Mouse (Mus musculus) MEL (cell line): ENCODE measurements at regions not wholly inside any gene's neighbourhood (a gene's known extent, or its start where the extent isn't known, plus 50 kb on each side); places are given as distances from the start of the nearest gene placed in this dataset.

Experiments used
- DNase-seq: peaks from one replicate; pipeline ENCODE4 v3.0.0; 2011; ENCODE audit warnings: low read depth, low spot score
- H3K27ac ChIP-seq: 2 replicates; pipeline ENCODE4 v1.5.1; 2012; ENCODE audit warnings: low read depth, mild to moderate bottlenecking, control low read depth, low read length, moderate library complexity; ENCODE audit not compliant: control insufficient read depth
- H3K27me3 ChIP-seq, 2 experiments: fragments of 150-350 bp in 1 of 2; sonication (generic) in 1 of 2; 2 replicates each; pipeline ENCODE4 v1.6.1; 2012; ENCODE audit warnings: low read length in 2 of 2, mild to moderate bottlenecking in 2 of 2, improper control_type of control experiment in 1 of 2, moderate library complexity in 1 of 2; ENCODE audit not compliant: insufficient read depth in 2 of 2, control insufficient read depth in 1 of 2
- H3K36me3 ChIP-seq, 2 experiments: 2 replicates each; pipeline ENCODE4 v1.6.1; 2012 to 2014; ENCODE audit warnings: low read length in 2 of 2, improper control_type of control experiment in 1 of 2, inconsistent platforms in 1 of 2, mild to moderate bottlenecking in 1 of 2; ENCODE audit not compliant: insufficient read depth in 2 of 2, control insufficient read depth in 1 of 2
- H3K4me1 ChIP-seq, 2 experiments: fragments of 150-350 bp in 1 of 2; sonication (generic) in 1 of 2; 2 replicates each; pipeline ENCODE4 v1.6.1; 2012; ENCODE audit warnings: low read length in 2 of 2, improper control_type of control experiment in 1 of 2, mild to moderate bottlenecking in 1 of 2; ENCODE audit not compliant: insufficient read depth in 2 of 2, control insufficient read depth in 1 of 2
- H3K4me3 ChIP-seq, 2 experiments: fragments of 150-350 bp in 1 of 2; sonication (generic) in 1 of 2; 2 replicates each; pipeline ENCODE4 v1.5.1; 2012; ENCODE audit warnings: low read depth in 2 of 2, low read length in 2 of 2, mild to moderate bottlenecking in 2 of 2, moderate library complexity in 2 of 2, control low read depth in 1 of 2, improper control_type of control experiment in 1 of 2; ENCODE audit not compliant: control insufficient read depth in 1 of 2, insufficient read depth in 1 of 2
- H3K79me2 ChIP-seq: 2 replicates; pipeline ENCODE4 v1.6.1; 2012; ENCODE audit warnings: mild to moderate bottlenecking, low read length, moderate library complexity; ENCODE audit not compliant: control insufficient read depth, poor library complexity, insufficient read depth
- H3K9ac ChIP-seq: 2 replicates; pipeline ENCODE4 v1.6.1; 2012; ENCODE audit warnings: low read depth, mild to moderate bottlenecking, control low read depth, low read length, moderate library complexity; ENCODE audit not compliant: control insufficient read depth, poor library complexity, severe bottlenecking
- H3K9me3 ChIP-seq: fragments of 150-350 bp; sonication (generic); replicated peaks from 2 replicates; pipeline ENCODE4 v1.6.1; 2012; ENCODE audit warnings: mild to moderate bottlenecking, low read length, improper control_type of control experiment, moderate library complexity; ENCODE audit not compliant: insufficient read depth
- CHD1 ChIP-seq: IDR thresholded peaks from 2 replicates; pipeline ENCODE4 v1.6.1; 2012; ENCODE audit warnings: low read depth, mild to moderate bottlenecking, inconsistent platforms, low read length, improper control_type of control experiment
- EP300 ChIP-seq, 2 experiments: IDR thresholded peaks; 2 replicates each; pipeline ENCODE4 v1.6.1; 2011; ENCODE audit warnings: improper control_type of control experiment in 2 of 2, low read length in 2 of 2, low read depth in 1 of 2, mild to moderate bottlenecking in 1 of 2
- ETS1 ChIP-seq: IDR thresholded peaks from 2 replicates; pipeline ENCODE4 v1.6.1; 2012; ENCODE audit warnings: low read depth, mild to moderate bottlenecking, inconsistent platforms, low read length, improper control_type of control experiment, moderate library complexity
- GABPA ChIP-seq: IDR thresholded peaks from 2 replicates; pipeline ENCODE4 v1.6.1; 2012; ENCODE audit warnings: low read depth, mild to moderate bottlenecking, inconsistent platforms, low read length, improper control_type of control experiment, moderate library complexity
- GATA1 ChIP-seq: IDR thresholded peaks from 2 replicates; pipeline ENCODE4 v1.6.1; 2011; ENCODE audit warnings: low read depth, low read length, improper control_type of control experiment
- HCFC1 ChIP-seq: IDR thresholded peaks from 2 replicates; pipeline ENCODE4 v1.6.1; 2012; ENCODE audit warnings: low read depth, mild to moderate bottlenecking, inconsistent platforms, low read length, improper control_type of control experiment, moderate library complexity
- KAT2A ChIP-seq: conservative IDR thresholded peaks from 2 replicates; pipeline ENCODE4 v1.6.1; 2012; ENCODE audit warnings: low read depth, low read length, improper control_type of control experiment, inconsistent platforms
- MAX ChIP-seq: IDR thresholded peaks from 2 replicates; pipeline ENCODE4 v1.6.1; 2011; ENCODE audit warnings: low read length, improper control_type of control experiment
- MAZ ChIP-seq: IDR thresholded peaks from 2 replicates; pipeline ENCODE4 v1.6.1; 2012; ENCODE audit warnings: low read depth, mild to moderate bottlenecking, inconsistent platforms, low read length, improper control_type of control experiment
- MXI1 ChIP-seq: IDR thresholded peaks from 2 replicates; pipeline ENCODE4 v1.6.1; 2011; ENCODE audit warnings: mild to moderate bottlenecking, low read depth, low read length, improper control_type of control experiment
- MYC ChIP-seq: IDR thresholded peaks from 2 replicates; pipeline ENCODE4 v1.6.1; 2011; ENCODE audit warnings: low read depth, mild to moderate bottlenecking, low read length, improper control_type of control experiment, moderate library complexity
- RAD21 ChIP-seq: IDR thresholded peaks from 2 replicates; pipeline ENCODE4 v1.6.1; 2011; ENCODE audit warnings: mild to moderate bottlenecking, low read depth, low read length, improper control_type of control experiment
- SIN3A ChIP-seq: IDR thresholded peaks from 2 replicates; pipeline ENCODE4 v1.6.1; 2012; ENCODE audit warnings: low read length, improper control_type of control experiment, inconsistent platforms
- TCF12 ChIP-seq: IDR thresholded peaks from 2 replicates; pipeline ENCODE4 v1.6.1; 2014; ENCODE audit warnings: low read depth, mild to moderate bottlenecking, inconsistent platforms, low read length, improper control_type of control experiment, moderate library complexity
- UBTF ChIP-seq: IDR thresholded peaks from 2 replicates; pipeline ENCODE4 v1.6.1; 2012; ENCODE audit warnings: low read depth, mild to moderate bottlenecking, inconsistent platforms, low read length, improper control_type of control experiment, moderate library complexity, borderline replicate concordance; ENCODE audit not compliant: insufficient read depth
- USF1 ChIP-seq: IDR thresholded peaks from 2 replicates; pipeline ENCODE4 v1.6.1; 2014; ENCODE audit warnings: low read depth, mild to moderate bottlenecking, inconsistent platforms, low read length, improper control_type of control experiment, moderate library complexity
- ZC3H11A ChIP-seq: IDR thresholded peaks from 2 replicates; pipeline ENCODE4 v1.6.1; 2012; ENCODE audit warnings: low read depth, mild to moderate bottlenecking, inconsistent platforms, low read length, improper control_type of control experiment
- ZMIZ1 ChIP-seq: IDR thresholded peaks from 2 replicates; pipeline ENCODE4 v1.6.1; 2012; ENCODE audit warnings: low read depth, mild to moderate bottlenecking, inconsistent platforms, low read length, improper control_type of control experiment, moderate library complexity

GRCm38 (mm10) chr8:25438021-25438620, 614.0 kb upstream of the Adam5 start:
- no peaks in the 10 kb centered on the region for H3K4me1 ChIP-seq
- H3K79me2 ChIP-seq, result no peaks in the 10 kb centered on the region
- no peaks in the 10 kb centered on the region for H3K36me3 ChIP-seq
- H3K27me3 ChIP-seq, result no peaks in the 10 kb centered on the region
- no peak overlapping the region for H3K4me3 ChIP-seq
- H3K9ac ChIP-seq, result no peak overlapping the region
- H3K9me3 ChIP-seq, result no peaks in the 10 kb centered on the region
- no peak for DNase-seq
- TF ChIP-seq MAZ (no peak), MXI1 (no peak), CHD1 (no peak), HCFC1 (no peak), ZC3H11A (no peak), KAT2A (no peak)
- no peak overlapping the region for H3K27ac ChIP-seq

- Histone ChIP-seq H3K4me3 (no peak overlapping the region), H3K36me3 (no peaks in the 10 kb centered on the region), H3K4me1 (no peaks in the 10 kb centered on the region), H3K27ac (no peak overlapping the region), H3K9me3 (no peaks in the 10 kb centered on the region), H3K79me2 (no peaks in the 10 kb centered on the region), H3K9ac (no peak overlapping the region), H3K27me3 (0 out of 4 replicates have a peak, but pooled peaks cover 0 to 2% of the 10 kb centered on the region in 2 experiments)
- TF ChIP-seq EP300 (IDR thresholded peaks at IDR 0.05; ENCODE audit: low read depth in 1 of 2, low read length in 2 of 2), result no peak
- no peak for TF ChIP-seq UBTF
- TF ChIP-seq SIN3A, result no peak
- no peak for TF ChIP-seq KAT2A
- no peak for TF ChIP-seq USF1
- TF ChIP-seq RAD21, result no peak
- no peak for TF ChIP-seq ETS1
- TF ChIP-seq MAZ, result no peak
- no peak for TF ChIP-seq MYC
- TF ChIP-seq ZMIZ1, result no peak
- no peak for DNase-seq
Observed at GRCm38 (mm10) chr8:25437178-25437577, 613.0 kb upstream of the Adam5 start.

GRCm38 (mm10) chr8:25430552-25430951, 606.4 kb upstream of the Adam5 start:
- no peak for DNase-seq
- H3K79me2 ChIP-seq, result no peaks in the 10 kb centered on the region

More at GRCm38 (mm10) chr8:25430552-25430951, 606.4 kb upstream of the Adam5 start:
- Histone ChIP-seq H3K4me3 (no peak overlapping the region), H3K9me3 (no peaks in the 10 kb centered on the region), H3K36me3 (no peaks in the 10 kb centered on the region), H3K9ac (no peak overlapping the region), H3K4me1 (no peaks in the 10 kb centered on the region), H3K27me3 (0 out of 4 replicates have a peak, but pooled peaks cover 0 to 2% of the 10 kb centered on the region in 2 experiments), H3K27ac (no peak overlapping the region)
- no peak for TF ChIP-seq RAD21
- no peak for TF ChIP-seq MAX
- no peak for TF ChIP-seq GABPA
- no peak for TF ChIP-seq TCF12
- no peak for TF ChIP-seq GATA1
